Mouse (Mus musculus) kidney, adult 18-20 months (tissue): ENCODE results near the gene Tet1.
A peak's percentile ranks its signal among the peaks of the same experiment; 100 is the strongest.
"Not testable (repeated sequence)": the region's sequence is repeated elsewhere in the genome, so short reads cannot be mapped to it uniquely, and the experiment has no call there.

Experiments used
- DNase-seq: peaks from one replicate; pipeline ENCODE4 v3.0.0; 2021

Gene Tet1

DNA sequence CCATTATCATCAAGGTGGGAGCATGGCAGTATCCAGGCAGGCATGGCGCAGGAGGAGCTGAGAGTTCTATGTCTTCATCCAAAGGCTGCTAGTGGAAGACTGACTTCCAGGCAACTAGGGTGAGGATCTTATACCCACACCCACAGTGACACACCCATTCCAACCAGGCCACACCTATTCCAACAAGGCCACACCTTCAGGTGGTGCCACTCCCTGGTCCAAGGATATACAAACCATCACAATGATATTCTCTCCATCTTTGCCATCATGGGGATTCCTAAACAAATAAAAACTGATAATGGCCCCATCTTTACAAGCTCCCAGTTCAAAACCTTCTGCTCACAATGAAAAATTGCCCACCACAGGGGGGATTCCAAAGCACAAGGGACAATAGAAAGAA, at the start of gene Tet1:
Gene Tet1, minus strand, starts transcription at position 101 of the 400 bp plus-strand sequence.
- DNase-seq, result not testable (repeated sequence)

DNA sequence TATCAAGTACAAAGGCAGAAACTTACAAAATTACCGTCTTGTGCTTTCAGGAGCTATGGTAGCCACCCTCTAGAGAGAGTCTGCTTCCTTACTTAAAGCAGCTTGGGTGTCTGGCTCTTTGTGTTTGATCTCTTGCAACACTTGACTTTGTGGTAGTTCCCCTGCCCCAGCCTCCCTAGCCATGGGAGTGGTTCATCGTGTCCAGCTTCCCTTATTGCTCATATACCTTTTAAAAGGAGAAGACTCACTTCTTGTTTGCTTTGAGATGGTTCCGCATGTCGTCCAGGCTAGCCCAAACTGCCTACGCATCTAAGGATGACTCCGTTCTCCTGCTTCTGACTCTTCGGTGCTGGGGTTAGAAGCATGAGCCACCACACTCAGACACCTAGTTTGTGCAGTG, 39.8 kb upstream of the Tet1 start:
- no peak for DNase-seq

DNA sequence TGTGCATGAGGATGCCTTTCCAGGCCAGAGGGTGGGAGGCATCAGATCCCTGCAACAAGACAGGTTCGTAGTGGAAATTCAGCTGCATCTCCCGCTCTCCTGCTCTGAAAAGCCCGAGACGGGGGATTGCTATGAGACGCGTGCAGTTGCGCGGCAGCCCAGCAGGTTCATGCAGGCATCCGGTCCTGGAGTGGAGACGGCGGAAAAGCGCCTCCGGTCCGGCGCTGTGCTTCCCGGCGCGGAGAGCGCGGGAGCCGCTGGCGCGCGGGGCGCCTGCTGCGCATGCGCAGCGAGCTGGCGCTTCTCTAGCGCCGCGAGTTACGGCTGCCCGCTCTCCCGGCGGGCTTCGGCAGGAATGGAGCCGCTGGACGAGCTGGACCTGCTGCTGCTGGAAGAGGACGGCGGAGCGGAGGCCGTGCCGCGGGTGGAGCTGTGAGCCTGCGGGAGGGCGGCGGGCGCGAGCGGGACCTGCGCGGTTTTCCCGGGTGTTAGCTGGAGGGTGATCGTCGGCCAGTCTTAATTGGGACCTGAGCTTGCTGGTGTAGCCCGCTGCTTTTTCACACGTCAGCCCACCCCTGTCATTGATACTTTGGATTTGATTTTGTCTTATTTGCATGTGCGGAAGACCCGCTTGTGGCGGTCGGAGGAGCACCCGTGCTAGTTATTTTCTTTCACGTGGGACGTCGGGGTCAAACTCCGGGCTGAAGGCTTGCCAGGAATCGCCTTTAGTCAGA, 38.1 kb upstream of the Tet1 start, which contains the start of gene Dna2:
Gene Dna2, plus strand, starts transcription at position 289 of the 734 bp plus-strand sequence.
- peak; percentile 78 for DNase-seq

DNA sequence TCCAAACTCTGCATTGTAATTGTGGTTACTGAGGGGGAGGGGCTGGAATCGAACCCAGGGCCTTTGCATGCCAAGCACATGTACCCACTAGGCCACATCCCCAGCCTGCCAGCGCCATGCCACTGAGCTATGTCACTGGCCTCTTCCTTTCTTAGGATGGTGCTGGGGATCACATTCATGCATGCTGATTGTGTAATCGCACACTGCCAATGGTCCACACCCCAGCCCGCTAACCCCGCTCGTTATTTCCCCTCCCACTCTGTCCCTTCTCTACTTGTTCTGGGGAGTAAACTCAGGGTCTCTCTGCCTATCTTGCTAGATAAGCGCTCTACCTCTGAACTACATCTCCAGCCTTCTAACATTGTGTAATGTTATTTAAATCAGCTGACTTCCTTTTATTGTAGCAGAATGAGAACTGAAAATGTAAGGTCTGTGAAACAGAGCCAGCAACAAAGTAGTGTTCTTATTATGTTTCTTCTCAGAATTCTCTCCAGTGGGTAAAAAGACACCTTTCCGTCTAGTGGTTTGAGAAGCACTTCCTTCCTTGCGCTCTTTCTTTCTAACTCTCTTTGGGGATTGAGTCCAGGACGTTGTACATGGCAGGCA, 36.3 kb upstream of the Tet1 start:
- no peak for DNase-seq

DNA sequence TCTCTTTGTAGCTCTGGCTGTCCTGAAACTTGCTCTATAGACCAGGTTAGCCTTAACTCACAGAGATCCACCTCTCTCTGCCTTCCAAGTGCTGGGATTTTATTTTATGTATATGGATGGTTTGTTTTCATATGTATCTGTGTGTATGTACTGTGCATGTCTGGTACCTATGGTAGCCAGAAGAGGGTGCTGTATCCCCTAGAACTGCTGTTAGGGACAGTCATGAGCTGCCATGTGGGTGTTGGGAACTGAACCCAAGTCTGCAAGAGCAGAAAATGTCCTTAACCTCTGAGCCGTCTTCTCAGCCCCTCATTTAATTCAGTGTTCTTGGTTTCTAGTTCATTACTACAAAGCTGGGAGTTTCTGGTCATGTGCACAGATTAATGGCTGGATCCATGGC, 23.6 kb upstream of the Tet1 start:
- DNase-seq, result no peak

DNA sequence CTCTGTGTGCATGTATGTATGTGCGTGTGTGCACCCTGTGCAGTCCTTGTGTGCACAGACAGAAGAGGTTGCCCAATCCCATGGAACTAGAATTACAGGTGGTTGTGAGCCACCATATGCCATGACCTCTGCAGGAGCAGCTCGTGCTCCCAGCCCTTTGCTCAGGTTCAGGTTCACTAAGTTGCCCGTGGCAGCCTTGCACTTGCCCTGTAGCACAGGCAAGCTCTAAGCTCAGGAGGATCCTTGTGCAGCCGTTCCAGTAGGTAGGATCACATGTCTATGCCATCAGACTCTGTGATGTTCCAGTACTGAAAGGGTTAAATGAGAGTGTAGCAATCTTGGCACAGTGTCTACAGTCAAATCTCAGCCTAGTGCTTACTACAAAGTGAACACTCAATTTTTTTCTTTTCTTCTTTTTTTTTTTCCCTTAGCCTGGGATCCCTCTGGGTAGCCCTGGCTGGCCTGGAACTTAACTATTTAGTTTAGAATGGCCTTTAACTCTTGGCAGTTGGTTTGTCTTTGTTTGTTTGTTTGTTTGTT, 15.4 kb upstream of the Tet1 start:
- DNase-seq, result peak; percentile 49

DNA sequence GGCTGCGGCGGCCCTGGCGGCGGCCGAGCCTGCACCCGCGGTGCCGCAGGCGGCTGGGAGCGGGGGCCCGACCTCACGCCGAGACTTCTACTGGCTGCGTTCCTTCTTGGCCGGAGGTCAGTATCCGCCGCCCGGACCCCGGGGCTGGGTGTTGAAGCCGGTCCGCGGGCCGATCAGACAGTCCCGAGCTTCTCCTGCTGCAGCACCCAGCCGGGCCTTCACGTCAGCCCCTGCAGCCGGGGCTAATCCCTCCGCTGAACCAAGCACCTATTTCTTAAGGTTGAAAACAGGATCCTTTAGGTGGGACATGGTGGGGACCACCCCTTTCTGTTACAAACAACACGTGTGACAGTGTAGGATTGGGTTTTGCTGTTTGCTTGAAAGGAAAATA, 12.0 kb upstream of the Tet1 start:
- no peak for DNase-seq

DNA sequence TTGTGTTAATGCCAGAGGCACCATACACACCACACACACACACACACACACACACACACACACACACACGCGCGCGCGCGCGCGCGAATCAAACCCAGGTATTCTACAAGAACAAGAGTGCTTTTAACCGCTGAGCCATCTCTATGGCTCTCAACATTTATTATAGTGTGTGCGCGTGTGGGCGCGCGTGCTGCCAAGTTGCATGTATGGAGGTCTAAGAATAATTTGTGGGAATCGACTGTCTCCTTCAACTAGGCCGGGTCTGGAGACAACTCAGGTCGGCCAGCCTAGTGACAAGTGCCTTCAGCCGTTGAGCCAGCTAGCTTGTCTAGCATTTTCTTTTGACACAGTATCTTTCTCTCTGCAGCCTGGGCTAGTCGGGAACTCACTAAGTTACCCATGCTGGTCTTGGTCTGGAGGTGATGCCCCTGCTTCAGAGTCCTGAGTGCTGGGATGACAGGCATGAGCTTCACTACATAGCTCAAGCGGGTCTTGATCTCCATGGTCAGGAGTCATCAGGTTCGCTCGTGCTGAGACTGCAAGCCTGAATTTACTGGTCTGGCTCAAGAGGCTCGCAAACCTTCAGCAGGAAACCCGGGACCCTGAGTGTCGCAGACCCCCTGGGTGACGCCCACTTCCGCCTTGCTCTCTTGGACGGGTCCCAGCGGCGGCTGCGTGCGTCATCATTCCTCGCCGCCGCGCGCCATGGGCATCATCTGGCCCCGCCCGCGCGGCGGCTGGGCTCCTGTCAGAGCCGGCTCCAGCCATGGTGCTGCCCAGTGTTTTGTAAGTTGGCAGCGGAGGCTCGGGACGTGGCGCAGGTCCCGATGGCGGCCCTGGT, 11.3 kb upstream of the Tet1 start, which contains the start of gene Slc25a16:
Gene Slc25a16, plus strand, starts transcription at position 709 of the 841 bp plus-strand sequence.
- peak; percentile 94 for DNase-seq

DNA sequence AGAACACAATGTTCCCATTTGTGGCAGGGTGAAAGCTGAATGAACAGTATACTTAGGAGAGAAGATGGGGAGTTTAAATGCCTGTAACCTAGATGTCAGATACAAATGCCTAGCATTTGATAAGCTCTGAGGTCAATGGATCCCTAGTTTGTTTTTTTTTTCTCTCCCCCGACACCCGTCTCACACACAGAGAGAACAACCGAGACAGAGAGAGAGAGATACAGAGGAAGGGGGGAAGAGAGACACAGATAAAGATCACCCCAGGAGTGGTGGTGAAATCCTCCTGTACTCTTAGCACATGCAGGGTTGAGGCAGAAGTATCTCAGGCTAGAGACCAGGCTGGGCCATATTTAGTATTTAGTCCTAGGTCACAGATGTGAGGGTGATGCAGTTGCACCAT, 10.2 kb upstream of the Tet1 start:
- DNase-seq, result no peak

DNA sequence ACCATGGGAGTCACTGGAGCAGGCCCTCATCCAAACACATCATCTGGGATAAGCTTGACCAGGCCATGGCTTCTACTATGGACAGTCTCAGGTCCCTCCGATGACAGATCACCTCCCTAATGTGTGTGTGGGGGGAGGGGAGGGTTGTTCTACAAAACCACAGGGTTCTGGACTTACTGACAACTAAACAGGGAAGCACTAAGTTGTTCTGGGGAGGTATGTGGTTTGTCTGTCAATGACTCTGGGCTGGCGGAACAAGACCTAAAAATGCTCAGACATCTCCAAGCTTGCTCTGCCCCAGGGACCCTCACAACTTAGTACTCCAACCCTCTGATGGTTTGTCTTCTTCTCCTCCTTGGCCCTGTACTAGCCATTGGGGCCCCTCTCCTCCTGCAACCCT, 2.3 kb upstream of the Tet1 start:
- no peak for DNase-seq

DNA sequence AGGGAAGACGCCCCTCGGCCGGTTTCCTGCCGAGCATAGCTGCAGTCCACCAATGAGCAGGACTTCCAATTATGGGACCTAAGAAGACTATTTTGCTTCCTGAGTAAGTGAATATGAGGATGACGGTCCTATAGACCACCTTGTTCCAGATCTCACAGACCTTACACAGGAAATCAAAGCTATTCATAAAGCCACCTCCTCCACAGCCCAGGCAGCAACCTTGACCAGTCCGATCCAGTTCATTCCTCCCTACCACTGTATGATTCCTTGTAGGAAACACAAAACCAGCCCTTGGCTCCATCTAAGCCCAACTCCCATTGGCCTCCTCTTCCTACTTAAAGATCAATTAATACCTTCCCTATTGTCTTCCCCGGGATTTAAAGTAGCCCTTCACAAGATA, 2.5 kb downstream of the Tet1 start:
- no peak for DNase-seq

DNA sequence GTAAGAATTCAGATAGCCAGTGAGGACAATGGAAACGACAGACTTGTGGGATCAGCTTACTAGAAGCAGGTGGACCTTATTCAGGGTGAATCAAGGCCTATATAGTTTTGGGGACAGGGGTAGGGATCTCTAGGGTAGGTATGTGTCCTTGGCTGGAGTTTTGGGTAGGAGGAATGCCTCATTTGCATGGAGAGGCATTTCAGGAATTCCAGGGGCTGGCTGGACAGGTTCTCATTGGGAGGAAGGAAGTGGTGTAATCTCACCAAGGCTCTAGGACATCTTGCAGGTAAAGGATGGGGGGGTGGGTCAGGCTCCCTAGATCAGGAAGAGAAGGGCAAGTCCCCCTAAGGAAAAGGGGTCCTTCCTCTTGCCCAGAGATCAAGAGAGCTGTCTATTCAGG, 6.0 kb downstream of the Tet1 start:
- DNase-seq, result no peak

DNA sequence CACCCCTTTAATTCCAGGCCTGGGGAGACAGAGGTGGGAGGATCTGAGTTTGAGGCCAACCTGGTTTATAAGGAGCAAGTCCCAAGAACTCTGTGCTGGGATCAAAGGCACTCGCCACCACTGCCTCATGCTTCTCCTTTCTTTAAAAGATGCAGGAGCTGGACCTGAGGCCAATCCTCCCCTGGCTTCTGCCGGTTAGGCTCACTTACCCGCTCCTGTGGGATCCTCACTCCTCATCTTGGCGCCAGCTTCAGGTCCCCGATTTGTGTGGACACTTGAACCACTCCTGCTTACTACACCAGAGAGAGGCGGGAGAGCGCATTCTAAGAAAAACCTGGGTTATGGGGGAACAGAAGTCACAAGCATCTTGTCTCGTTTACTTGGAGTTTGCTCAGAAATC, 7.0 kb downstream of the Tet1 start:
- no peak for DNase-seq

DNA sequence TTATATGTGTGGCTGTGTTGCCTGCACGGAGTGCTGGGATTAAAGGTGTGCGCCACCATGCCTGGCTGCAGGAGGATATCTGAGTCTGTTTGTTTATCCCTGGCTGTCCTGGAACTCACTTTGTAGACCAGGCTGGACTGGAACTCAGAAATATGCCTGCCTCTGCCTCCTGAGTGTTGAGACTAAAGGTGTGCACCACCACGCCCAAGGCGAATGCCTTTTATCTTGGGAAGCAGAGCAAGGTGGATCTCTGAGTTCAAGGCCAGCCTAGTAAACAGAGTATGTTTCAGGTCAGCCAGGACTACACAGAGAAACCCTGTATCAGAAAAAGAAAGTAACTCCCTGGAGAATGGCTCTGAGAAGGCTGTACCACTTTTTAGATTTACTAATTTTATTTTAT, 8.7 kb downstream of the Tet1 start:
- no peak for DNase-seq

DNA sequence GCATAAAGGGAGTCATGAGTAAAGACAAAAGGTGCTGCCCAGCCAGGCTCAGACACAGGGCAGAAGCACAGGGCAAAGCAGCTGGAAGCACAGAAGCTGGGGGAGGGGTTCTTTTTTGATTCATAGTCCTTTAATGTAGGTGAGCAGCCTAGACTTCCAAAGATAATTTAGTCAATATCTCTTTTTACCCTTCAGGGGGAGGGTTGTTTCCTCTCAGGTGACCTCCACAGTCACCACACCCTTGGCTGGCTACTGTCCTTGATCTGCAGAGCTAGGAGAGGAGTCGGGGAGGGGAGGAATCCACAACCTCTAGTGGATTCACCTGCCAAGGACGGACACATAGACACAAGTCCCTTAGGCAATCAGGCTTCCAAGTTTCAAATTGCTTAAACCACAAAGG, 10.7 kb downstream of the Tet1 start:
- no peak for DNase-seq

DNA sequence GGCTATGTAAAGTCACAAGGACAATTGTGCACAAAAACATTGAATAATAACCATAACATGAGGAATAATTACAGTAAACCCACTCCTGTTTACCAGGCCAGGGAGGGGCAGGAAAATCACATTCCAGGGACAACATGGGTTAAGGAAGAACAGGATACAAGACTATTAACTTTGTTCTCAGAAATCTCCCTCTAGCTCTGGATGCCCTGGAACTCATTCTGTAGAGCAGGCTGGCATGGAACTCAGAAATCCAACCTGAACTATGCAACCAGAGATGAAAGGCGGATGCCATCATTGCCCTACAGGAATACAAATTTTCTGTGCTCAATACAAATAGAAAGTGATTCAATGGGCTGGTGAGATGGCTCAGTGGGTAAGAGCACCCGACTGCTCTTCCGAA, 11.4 kb downstream of the Tet1 start:
- no peak for DNase-seq

DNA sequence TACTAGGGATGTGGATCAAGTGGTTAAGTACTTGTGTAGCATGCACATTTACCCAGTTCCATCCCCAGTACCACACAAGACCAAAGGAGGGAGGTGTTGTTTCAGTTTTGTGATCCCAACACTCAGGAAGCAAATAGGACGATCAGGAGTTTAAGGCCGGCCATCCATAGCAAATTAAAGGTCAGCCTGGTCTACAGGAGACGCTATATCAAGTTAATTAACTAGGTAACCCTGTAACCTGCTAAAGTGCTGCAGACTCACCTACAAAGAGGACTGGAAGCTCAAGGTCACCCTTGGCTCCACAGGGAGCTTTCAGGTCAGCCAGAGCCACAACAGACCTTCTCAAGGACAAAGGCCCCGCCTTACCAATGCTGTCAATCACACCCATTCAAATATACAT, 12.0 kb downstream of the Tet1 start:
- no peak for DNase-seq

DNA sequence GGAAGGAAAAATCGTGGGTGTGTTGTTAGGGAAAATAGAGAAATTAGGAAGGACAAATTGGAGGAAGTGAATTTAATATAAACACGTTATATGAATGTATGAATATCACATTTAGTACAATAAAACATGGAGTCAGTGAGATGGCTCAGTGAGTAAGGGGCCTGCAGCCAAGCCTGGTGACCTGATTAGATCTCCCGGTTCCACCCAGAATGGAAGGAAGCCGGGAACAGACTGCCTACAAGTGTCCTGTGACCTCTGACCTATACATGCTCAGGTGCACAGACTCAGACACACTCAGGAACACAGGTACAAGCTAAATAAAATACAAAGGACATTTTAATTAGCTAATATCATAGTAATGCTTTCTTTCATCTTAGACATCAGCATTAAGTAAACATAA, 12.8 kb downstream of the Tet1 start:
- no peak for DNase-seq

DNA sequence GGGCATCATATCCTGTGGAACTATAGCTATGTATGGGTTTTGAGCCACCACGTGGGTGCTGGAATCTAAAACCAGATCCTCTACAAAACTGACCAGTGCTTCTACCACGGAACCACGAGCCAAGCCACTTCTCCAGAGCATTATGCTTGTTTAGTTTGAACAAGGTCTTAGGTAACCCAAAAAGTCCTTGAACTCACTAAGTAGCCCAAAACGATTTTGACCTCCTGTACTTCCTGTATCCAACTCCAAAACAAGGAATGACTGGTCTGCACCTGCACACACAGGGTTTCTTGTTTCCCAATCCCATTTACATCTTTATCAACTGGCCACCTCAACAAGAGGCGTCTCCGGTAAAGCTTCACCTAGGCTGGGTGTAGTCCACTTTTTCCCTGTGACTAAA, 13.4 kb downstream of the Tet1 start:
- DNase-seq, result no peak

DNA sequence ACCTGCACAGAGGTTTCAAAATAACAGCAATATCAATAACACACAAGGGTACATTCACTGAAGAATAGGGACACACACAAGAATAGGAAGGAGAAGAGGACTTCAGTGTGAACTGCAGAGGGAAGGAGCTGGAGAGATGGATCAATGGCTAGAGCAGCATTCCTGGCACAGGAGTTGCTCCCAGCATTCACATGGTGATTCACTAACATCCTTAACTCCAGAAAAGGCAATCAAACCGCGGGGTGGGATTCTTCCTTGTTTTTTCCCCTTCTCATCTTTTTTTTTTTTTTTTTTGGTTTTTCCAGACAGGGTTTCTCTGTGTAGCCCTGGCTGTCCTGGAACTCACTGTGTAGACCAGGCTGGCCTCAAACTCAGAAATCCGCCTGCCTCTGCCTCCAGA, 14.3 kb downstream of the Tet1 start:
- DNase-seq, result no peak

DNA sequence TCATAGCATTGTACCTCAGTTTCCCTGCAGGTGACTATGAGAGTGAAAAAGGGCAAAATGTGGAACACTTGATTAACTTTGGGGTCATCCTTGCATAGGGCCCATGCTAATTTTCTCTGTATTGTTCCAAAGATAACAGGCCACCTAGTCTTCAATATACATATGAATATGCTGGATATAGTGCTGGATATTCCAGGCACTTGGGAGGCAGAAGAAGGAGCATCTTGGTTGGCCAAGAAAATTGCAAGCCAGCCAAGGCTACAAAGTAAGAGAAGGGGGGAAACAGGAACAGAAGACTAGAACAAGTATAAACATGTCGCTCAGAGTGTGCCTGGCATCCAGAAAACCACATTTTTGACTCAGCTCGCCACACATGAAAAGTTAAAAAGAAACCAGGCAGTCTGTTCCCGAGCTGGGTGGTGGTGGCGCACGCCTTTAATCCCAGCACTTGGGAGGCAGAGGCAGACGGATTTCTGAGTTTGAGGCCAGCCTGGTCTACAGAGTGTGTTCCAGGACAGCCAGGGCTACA, 15.4 kb downstream of the Tet1 start:
- DNase-seq, result no peak

DNA sequence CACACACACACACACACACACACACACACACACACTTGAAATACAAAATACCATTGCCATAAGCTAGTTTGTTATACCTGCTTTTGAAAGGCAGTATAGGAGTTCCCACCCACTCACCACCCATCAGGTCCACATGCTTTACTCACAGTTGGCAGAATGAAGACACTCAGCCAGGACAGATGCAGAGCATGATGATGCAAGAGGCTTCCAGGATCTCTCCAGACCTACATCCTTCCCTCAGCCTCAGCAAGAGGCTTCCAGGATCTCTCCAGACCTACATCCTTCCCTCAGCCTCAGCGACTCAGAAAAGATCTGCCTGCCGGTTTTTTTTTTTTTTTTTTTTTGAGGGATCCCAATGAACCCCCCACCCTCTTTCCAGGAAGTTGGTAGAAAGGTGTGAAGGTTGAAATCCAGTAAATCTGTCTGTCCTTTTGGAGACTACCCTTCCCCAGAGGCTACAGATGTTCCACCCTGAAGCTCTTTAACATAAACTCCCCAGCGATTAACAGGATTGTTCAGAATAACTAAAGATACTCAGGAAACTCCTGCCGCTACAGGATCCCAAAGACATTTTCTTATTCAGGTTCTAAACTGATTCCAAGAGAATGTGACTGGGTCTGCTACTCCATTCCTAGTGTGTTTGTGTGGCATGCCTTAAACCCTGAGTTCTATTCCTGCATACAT, 16.1 kb downstream of the Tet1 start:
- no peak for DNase-seq

DNA sequence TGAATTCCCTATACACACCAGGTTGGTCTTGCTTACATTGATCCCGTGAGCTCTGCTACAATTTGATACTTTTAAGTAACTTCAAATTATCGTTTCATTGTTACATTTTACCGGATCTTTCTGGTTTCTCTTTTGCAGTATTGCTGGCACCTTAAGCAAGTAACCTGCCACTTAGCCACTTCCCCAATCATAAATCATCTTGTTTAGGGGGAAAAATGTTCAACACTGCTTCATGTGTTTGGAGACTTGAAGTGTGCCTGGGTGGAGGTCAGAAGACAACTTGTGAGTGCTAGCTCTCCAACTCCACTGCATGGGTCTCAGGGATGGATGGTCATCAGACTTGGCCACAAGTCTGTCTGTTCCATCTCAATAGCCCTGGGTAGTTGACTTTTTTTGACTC, 17.8 kb downstream of the Tet1 start:
- DNase-seq, result no peak
